Mouse (Mus musculus) mouse trophoblast stem cell (cell line): ENCODE measurements around the gene 4921524J17Rik.

Experiments used
- in situ Hi-C, 2 experiments: fragments of 300-500 bp; cut with MseI, MboI; formaldehyde crosslinking; loops; 2 replicates in 1 of 2; 3 replicates in 1 of 2; pipeline ENCODE4 v1.15.1; 2025

Gene 4921524J17Rik

GRCm38 (mm10) chr8:85391438-85391837 lies 41.2 kb downstream of the 4921524J17Rik start:
- in situ Hi-C loops: no loop called here

GRCm38 (mm10) chr8:85386205-85386604 lies 46.4 kb downstream of the 4921524J17Rik start, which contains the start of gene Mylk3:
TSS of gene Mylk3 (minus strand) at chr8:85386345.
- in situ Hi-C loops: no loop called here

- in situ Hi-C loops: no loop called here
Observed at GRCm38 (mm10) chr8:85381926-85382325, 50.7 kb downstream of the 4921524J17Rik start.

- in situ Hi-C loops: no loop called here
Observed at GRCm38 (mm10) chr8:85380824-85381209, 51.8 kb downstream of the 4921524J17Rik start.

- in situ Hi-C loops: no loop called here
Observed at GRCm38 (mm10) chr8:85380123-85380823, 52.4 kb downstream of the 4921524J17Rik start.

- in situ Hi-C loops: no loop called here
Observed at GRCm38 (mm10) chr8:85379142-85379781, 53.4 kb downstream of the 4921524J17Rik start.

DNA sequence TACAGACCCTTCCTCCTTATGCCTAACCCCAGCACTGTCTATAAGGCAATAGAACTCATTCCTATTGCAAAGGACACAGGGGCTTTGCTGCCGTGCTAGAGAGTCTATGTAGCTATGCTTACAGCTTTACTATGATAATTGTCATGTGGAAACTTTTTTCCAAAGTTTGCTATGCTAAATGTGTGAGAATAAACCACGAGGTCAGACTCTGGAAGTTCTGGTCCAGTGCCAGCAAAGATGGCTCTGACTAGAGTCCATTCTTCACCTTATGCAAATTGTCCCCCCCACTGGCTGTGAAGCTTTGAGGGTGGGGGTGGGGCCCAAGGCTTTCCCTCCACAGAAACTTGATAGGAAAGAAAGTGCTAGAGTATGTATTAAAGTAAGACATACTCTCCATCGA lies 56.1 kb downstream of the 4921524J17Rik start:
- in situ Hi-C loops: no loop called here

DNA sequence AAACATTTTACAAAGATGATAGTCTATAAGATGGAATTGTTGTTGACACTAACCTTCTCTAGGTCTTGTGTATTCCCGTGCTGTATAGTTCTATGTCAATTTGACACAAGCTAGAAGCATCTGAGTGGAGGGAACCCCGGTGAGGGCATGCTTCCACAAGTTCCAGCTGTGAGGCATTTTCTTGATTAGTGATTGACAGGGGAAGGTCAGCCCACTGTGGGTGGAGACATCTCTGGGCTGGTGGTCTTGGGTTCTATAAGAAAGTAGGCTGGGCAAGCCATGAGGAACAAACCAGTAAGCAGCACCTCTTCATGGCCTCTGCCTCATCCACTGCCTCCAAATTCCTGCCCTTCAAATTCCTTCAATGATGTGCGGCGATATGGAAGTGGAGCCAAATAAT lies 58.3 kb downstream of the 4921524J17Rik start:
- in situ Hi-C loops: no loop called here

- in situ Hi-C loops: no loop called here
Observed at GRCm38 (mm10) chr8:85373435-85374039, 59.1 kb downstream of the 4921524J17Rik start.

DNA sequence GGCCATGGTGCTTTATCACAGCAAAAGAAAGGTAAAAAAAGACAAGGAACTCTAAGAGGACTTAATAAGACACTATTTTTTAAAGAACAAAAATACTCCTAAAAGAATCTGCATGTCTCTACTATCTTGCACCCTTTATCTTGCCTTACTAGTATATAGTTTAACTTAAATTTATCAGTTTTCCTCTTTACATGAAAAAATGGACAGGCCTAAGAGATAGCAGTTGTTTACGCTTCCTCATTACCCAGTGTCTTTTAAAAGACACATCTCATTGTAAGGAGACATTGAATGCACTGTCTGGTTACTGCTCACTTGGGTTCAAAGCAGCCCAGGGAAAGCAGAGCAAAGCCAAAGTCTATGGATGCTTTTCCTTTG lies 60.2 kb downstream of the 4921524J17Rik start:
- in situ Hi-C loops: no loop called here

DNA sequence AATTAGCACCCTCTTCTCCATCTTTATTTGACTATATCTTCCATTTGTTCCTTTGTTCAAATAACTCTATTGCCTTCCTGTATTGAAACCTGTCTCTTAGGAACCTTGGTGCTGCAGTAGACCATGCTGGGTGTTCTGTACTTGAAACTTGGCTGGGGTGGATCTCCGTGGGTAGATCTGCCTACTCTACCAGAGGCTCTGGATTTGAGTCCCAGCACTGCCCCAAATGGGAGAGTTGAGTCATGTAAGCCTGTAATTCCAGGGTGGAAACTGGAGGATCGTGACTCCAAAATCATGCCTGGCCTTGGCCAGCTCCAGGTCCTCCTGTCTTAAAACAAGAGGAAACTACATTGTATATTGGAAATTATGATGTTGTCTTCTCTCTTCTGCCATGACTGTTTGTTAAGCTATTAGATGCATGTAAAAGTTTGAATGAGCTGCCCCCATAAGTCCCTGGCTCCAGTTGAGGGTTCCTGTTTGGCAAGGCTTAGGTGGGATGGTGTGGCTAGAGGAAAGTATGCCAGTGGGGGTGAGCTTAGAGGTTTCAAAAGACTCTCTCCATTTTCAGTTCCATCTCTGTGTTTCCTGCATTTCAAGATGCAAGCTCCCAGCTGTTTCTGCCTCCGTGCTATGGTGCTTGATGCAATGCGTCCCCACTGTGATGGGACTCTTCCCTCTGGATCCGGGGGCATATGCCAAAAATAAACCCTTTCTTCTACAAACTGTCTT lies 60.7 kb downstream of the 4921524J17Rik start:
- in situ Hi-C loops: no loop called here

- in situ Hi-C loops: no loop called here
Observed at GRCm38 (mm10) chr8:85365176-85365575, 67.5 kb downstream of the 4921524J17Rik start.

DNA sequence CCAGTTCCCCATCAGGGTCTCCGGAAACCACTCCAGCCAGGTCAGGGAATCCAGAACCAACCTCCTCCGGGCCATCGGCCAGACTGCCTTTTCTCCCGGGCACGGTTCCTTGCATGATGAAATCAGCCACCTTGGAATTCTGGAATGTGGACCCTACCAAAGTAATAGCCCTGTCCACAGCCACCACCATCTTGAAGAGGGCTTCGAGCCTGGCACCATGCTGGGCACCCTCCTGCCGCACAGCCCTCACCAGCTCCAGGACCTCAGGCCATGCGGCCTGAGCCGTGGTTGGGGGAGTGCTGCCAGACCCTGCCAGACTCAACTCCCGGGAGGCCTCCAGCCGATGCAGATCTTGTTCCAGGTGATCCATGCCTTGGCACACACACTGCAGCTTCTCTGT lies 68.0 kb downstream of the 4921524J17Rik start:
- in situ Hi-C loops: no loop called here

DNA sequence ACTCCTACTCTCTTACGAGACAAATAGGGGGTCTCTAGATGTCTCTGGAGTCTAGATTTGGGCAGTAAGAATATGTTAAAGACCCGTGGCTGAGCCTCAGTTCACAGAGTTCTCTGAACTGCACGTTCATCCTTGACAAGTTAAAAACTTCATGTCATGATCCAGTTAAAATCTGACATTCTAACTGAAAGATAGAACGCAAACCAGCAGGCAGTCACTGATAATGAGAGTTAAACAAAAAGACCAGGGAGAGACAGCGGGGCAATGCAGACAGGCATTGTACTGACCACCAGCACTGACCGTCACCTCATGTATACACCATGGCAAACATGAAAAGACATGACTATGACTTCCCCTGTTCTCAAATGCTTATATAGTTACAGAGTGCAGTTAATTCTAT lies 69.2 kb downstream of the 4921524J17Rik start:
- in situ Hi-C loops: no loop called here

DNA sequence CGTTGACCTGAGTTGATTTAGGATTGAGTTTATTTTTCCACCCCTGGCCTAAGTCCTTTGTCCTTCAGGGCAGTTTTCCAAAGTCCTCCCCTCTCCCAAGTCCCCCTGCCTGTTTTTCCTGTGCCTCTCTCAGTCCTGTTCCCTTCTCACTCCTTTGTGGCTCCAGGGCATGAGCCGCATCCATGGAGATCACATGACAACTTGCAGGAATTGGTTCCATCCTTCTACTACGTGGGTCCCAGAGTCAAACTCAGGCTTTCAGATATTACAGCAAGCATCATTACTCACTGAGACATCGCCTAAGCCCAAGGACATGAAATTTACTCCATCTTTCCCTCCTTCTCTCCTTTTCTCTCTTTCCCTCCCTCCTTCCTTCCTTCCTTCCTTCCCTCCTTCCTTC lies 70.4 kb downstream of the 4921524J17Rik start:
- in situ Hi-C loops: no loop called here
